In the genomic region with DNA sequence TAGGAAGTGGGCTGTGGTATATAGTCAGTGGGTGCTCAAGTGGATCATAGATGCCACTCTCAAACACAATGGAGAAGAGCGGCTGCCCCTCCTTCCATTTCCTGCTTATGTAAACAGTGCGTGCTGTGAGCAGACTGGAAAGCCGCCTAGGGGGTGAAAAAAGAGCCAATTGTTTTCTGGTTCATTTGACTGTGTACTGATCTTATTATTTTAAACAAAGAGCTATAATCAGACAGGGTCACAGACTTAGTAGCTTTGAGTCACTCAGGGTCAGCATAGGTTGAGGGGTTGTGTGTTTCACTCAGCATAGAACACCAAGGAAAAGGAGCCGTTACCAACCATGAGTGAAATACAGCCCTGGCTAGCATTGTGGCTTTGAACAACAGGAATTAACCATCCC, we compare ENCODE assay signal across 14 mouse cellular contexts.
DNase-seq lines count a peak whose midpoint lies in the region; ATAC-seq and TF ChIP-seq lines count a peak whose summit lies in the region.
"Had no signal": no experiment of that assay in that cellular context is flagged by ENCODE, and none has a peak within 500 bp of the region (broad histone marks: within the 10 kb centered on the region; RNA-seq: fewer than 3 reads in every experiment).

No protein-coding gene starts in this region.

- no peaks in the 10 kb centered on the region for H3K36me3 ChIP-seq in kidney, embryonic 14.5 days (ENCODE audit: control insufficient read depth, insufficient read depth, low read length)
- H3K36me3 ChIP-seq: liver, embryonic 15.5 days had no signal

- no peak for TF ChIP-seq CTCF in cerebellum, adult 2 months (IDR thresholded peaks at IDR 0.05; ENCODE audit: borderline replicate concordance, insufficient read depth, low read depth, low read length)

- no peak overlapping the region for H3K4me3 ChIP-seq in kidney, embryonic 14.5 days (ENCODE audit: low read length)
- no peak overlapping the region for H3K4me3 ChIP-seq in cerebellum, adult 2 months (replicated peaks; ENCODE audit: insufficient read depth, low read depth, low read length)
- H3K4me3 ChIP-seq: liver, embryonic 15.5 days had no signal

- H3K4me2 ChIP-seq in kidney, embryonic 14.5 days (replicated peaks; ENCODE audit: low read depth, low read length) = no peak overlapping the region
- H3K4me2 ChIP-seq: liver, embryonic 15.5 days had no signal

- H3K9me3 ChIP-seq in kidney, embryonic 14.5 days (ENCODE audit: control insufficient read depth, low read length) = no peaks in the 10 kb centered on the region
- H3K9me3 ChIP-seq: liver, embryonic 15.5 days had no signal

- WGBS in kidney, embryonic 14.5 days = 11% methylated on average over 4 of the region's 4 CpGs
- WGBS in cerebellum, adult 2 months = 62% methylated on average over 4 of the region's 4 CpGs

- no peaks in the 10 kb centered on the region for H3K27me3 ChIP-seq in kidney, embryonic 14.5 days (ENCODE audit: control insufficient read depth, insufficient read depth, low read length)
- no peaks in the 10 kb centered on the region; the same call in 1 of the 2 replicates for H3K27me3 ChIP-seq in cerebellum, adult 2 months (ENCODE audit: control insufficient read depth, insufficient read depth, low read length)
- H3K27me3 ChIP-seq: liver, embryonic 15.5 days had no signal

- H3K27ac ChIP-seq in kidney, embryonic 14.5 days (ENCODE audit: low read depth, low read length) = no peak overlapping the region
- H3K27ac ChIP-seq in cerebellum, adult 2 months (ENCODE audit: insufficient read depth, low read length) = no peak overlapping the region
- H3K27ac ChIP-seq: liver, embryonic 15.5 days had no signal

- no peak for DNase-seq in kidney, adult 18-20 months
- DNase-seq in ES-CJ7 (ENCODE audit: low read depth, low spot score) (peak; percentile 69), ZHBTc4 (ENCODE audit: low read depth, low spot score) (peak; percentile 65)
- peak; percentile 10 for DNase-seq in lung, postnatal 25 days (ENCODE audit: low spot score)
- no peak for DNase-seq in spleen, postnatal 14 days (ENCODE audit: low spot score in 2 of 2)
- DNase-seq in urinary bladder, postnatal 25 days (ENCODE audit: low spot score) = no peak
- DNase-seq in cerebellum, adult 2 months = no peak
- DNase-seq: cerebellum, adult 11-12 months; heart, adult 18-20 months; heart, postnatal 10 days; right cerebral cortex, postnatal 4 days had no signal

- 0 out of 2 replicates have a peak, but pooled peaks have one; percentile 39 for ATAC-seq in kidney, embryonic 14.5 days (ENCODE audit: low FRiP score, low TSS enrichment)
- ATAC-seq: inflammation-experienced regulatory T-cells, adult 6 months had no signal

- TF ChIP-seq POLR2A in cerebellum, adult 2 months (IDR thresholded peaks at IDR 0.05; ENCODE audit: borderline replicate concordance, insufficient read depth, low read length) = no peak

- no peaks in the 10 kb centered on the region for H3K4me1 ChIP-seq in kidney, embryonic 14.5 days (ENCODE audit: control insufficient read depth, insufficient read depth, low read length)
- peaks cover 6% of the 10 kb centered on the region for H3K4me1 ChIP-seq in cerebellum, adult 2 months (ENCODE audit: control insufficient read depth, insufficient read depth, low read length)
- H3K4me1 ChIP-seq: liver, embryonic 15.5 days had no signal

- H3K9ac ChIP-seq in kidney, embryonic 14.5 days (ENCODE audit: low read depth, low read length) = no peak overlapping the region
- H3K9ac ChIP-seq: liver, embryonic 15.5 days had no signal

Comparison
In these comparisons a context has a peak if more than half of its experiments do, and no peak if none do; other contexts are left out.
1. DNase-seq: peak in ES-CJ7 (single experiment), ZHBTc4 (single experiment) and lung, postnatal 25 days (single experiment); none in kidney, adult 18-20 months (single experiment), spleen, postnatal 14 days (0 of 2), urinary bladder, postnatal 25 days (single experiment) and cerebellum, adult 2 months (0 of 2).